Mouse (Mus musculus) right cerebral cortex, postnatal 14 days (tissue): ENCODE measurements around the gene Gabrd.

ENCODE experiments used
- DNase-seq: peaks from one replicate; pipeline ENCODE4 v3.0.0; 2022

The Gabrd gene

GRCm38 (mm10) chr4:155382752-155383151 is 15.2 kb downstream of the Gabrd start:
- peak; percentile 56 for DNase-seq

GRCm38 (mm10) chr4:155381974-155382373 is 15.9 kb downstream of the Gabrd start:
- no peak for DNase-seq

GRCm38 (mm10) chr4:155371797-155372735 is 25.8 kb downstream of the Gabrd start:
- no peak for DNase-seq

- no peak for DNase-seq
Measured at GRCm38 (mm10) chr4:155370737-155371715, 26.9 kb downstream of the Gabrd start.

- peak; percentile 84 for DNase-seq
Measured at GRCm38 (mm10) chr4:155368684-155369083, 29.2 kb downstream of the Gabrd start.

GRCm38 (mm10) chr4:155367739-155368138 is 30.2 kb downstream of the Gabrd start:
- no peak for DNase-seq

- DNase-seq = no peak
Measured at GRCm38 (mm10) chr4:155366784-155367183, 31.1 kb downstream of the Gabrd start.

- DNase-seq = no peak
Measured at GRCm38 (mm10) chr4:155362443-155362842, 35.5 kb downstream of the Gabrd start.

GRCm38 (mm10) chr4:155361303-155361791 is 36.6 kb downstream of the Gabrd start, which contains the start of gene Prkcz:
Gene Prkcz (minus strand): TSS chr4:155361361.
- DNase-seq = peak; percentile 55

- DNase-seq = no peak
Measured at GRCm38 (mm10) chr4:155360856-155361255, 37.1 kb downstream of the Gabrd start.

GRCm38 (mm10) chr4:155359560-155360464 is 38.1 kb downstream of the Gabrd start:
- no peak for DNase-seq

- no peak for DNase-seq
Measured at GRCm38 (mm10) chr4:155357601-155358000, 40.3 kb downstream of the Gabrd start.

- DNase-seq = no peak
Measured at GRCm38 (mm10) chr4:155356354-155356753, 41.6 kb downstream of the Gabrd start.

- no peak for DNase-seq
Measured at GRCm38 (mm10) chr4:155354546-155354945, 43.4 kb downstream of the Gabrd start.

- DNase-seq = no peak
Measured at GRCm38 (mm10) chr4:155354035-155354434, 43.9 kb downstream of the Gabrd start.

- no peak for DNase-seq
Measured at GRCm38 (mm10) chr4:155352581-155352980, 45.3 kb downstream of the Gabrd start.

- no peak for DNase-seq
Measured at GRCm38 (mm10) chr4:155346350-155346749, 51.6 kb downstream of the Gabrd start.

GRCm38 (mm10) chr4:155345608-155345953 is 52.3 kb downstream of the Gabrd start:
- peak; percentile 84 for DNase-seq

GRCm38 (mm10) chr4:155344716-155345607 is 53.0 kb downstream of the Gabrd start:
- DNase-seq = peak; percentile 54

- no peak for DNase-seq
Measured at GRCm38 (mm10) chr4:155344299-155344600, 53.7 kb downstream of the Gabrd start.
